Mouse (Mus musculus): Measurements from ENCODE around the gene Tmtc1.

DNA sequence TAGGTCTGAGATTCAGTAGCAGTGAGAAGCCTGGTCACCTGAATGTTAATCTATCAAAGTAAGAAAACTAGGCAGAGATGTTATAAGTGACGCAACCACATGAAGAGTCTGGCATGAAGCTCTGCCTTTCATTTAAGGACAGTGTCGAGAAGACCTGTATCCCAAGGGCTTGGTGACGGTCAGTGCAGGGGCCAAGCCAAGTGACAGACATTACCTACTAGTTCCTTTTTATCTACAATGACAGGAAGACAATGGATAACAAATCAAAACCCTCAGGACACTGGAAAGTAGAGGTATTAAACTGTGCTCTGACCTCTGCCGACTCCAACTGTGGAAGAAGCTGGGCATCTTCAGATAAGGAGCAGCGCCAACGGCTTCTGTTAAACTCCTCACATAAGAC, 43.2 kb downstream of the Tmtc1 start:
- TF ChIP-seq EP300 (IDR thresholded peaks at IDR 0.05) (no peak), CTCF (IDR thresholded peaks at IDR 0.05) (no peak)

Data from lung, postnatal 0 days (tissue).